Mouse (Mus musculus) skeletal muscle tissue, adult 2 months (tissue): ENCODE data around the gene Atp6v0e2.

Experiments
- DNase-seq: peaks from one replicate; pipeline ENCODE4 v3.0.0-alpha.2; 2012; ENCODE audit warnings: low read depth, low spot score

Gene Atp6v0e2

GRCm38 (mm10) chr6:48539860-48540259 is 2.4 kb downstream of the Atp6v0e2 start:
- no peak for DNase-seq

GRCm38 (mm10) chr6:48540721-48541120 is 3.3 kb downstream of the Atp6v0e2 start:
- DNase-seq, result no peak

DNA sequence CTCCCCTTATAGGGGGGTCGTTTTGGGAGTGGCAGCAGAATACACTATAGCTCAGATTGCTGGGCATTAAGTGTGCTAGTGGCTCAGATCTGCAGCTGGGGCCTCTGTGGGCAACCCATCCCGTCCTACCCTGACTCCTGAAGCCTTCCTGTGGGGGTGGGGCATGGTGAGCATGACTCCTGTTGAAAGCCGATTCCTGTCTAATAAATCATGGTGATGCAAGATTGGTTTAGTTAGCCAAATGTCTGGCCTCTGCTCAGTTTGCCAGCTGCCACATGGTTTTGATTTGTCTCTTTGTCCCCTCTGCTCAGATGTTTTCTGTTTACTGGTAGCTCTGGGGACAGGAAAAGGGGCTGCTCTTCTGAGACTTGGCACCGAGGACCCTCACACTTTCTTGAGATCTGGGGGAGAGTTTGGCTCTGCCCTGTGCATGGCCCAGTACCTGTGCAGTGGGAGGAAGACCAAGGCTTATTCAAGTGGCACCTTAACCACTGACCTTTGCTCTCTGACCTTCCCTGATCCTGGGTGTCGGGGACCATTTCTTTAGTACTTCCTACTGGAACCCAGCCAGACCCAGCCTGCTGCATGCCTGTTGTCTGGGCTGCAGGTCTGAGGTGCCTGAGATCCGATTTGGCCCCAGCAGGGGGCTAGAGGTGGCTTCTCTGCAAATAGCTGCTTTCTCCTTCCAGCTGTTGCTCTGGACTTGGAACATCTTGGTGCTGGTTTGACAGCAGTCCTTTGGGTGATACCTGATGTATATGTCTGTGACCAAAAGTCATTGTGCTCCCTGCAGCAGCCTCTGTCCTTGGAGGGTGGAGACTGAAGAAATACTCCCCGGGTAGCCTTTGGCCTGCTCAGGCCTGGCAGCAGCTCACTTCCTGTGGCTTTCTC is 4.4 kb downstream of the Atp6v0e2 start:
- peak; percentile 93 for DNase-seq

DNA sequence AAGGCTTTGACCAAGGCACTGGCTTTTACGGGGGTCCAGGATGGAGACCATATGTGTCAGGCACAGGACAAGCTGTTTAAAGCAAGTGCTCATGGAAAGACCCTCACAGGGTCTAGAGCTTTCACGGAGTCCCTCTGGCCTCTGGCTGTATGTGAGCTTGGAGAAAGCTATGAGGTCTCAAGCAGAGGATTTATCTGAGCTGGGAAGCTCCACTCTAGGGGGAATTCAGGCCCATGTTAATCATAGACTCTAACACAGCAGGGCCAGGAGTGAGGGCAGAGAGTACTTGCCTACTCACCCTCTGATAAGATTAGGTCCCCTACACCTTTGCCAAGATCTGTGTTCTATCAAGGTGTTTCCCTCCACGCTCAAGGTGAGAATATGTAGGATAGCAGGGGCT is 5.2 kb downstream of the Atp6v0e2 start:
- DNase-seq, result no peak

- no peak for DNase-seq
Observed at GRCm38 (mm10) chr6:48545251-48545650, 7.8 kb downstream of the Atp6v0e2 start.

DNA sequence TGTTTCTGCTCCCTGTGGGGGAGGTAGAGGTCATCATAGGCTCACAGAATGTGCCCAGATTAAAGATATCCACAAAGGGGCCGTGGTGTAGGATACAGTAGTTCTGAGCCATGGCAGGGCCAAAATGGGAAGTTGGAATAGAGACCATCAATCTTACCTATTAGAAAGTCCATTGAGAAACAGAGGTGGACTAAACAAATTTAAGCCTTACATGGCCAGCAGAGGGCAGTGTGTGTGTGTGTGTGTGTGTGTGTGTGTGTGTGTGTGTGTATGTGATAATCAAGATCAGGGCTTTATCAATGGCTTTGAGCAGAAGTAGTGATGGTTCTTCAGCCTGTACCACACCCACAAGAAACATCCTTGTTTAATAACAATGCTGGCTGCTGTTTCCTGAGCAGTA is 8.9 kb downstream of the Atp6v0e2 start:
- DNase-seq, result no peak

DNA sequence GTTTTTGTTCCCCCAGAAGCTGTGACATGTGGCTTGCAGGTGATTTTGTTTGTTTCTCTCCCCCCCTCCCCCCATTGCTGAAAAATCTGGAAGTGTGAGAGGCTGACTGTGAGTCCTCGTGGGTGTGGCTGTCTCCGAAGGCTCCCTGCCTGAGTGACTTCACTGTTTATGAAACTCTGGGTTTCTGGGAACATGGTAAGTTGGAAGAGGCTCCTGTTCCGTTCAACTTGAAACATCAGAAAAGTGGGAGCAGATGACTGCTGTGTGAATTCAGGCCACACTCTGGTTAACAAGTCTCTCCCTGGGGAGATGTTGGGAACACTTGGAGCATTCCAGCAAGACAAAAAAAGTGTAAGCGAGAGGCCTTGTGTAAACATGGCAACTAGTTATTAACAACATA is 9.4 kb downstream of the Atp6v0e2 start:
- DNase-seq, result peak; percentile 78

DNA sequence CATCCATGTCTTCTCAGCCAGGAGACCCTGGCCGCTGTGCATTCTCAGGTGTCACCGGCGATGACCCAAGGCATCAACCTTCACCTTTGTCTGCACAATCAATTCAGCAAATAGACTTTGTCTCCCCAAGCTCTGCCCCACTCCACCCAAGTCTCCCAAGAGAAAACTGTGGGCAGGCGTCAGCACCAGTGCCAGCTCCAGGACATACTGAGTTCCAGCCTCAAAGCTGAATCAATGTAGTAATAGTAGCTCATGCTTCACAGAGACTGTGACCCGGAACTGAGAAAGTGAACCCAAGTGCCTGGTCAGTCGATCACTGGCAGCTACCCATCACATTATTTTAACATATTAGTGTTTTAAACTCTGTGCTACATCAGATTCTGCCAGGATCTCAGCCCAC is 10.9 kb downstream of the Atp6v0e2 start:
- DNase-seq, result no peak

DNA sequence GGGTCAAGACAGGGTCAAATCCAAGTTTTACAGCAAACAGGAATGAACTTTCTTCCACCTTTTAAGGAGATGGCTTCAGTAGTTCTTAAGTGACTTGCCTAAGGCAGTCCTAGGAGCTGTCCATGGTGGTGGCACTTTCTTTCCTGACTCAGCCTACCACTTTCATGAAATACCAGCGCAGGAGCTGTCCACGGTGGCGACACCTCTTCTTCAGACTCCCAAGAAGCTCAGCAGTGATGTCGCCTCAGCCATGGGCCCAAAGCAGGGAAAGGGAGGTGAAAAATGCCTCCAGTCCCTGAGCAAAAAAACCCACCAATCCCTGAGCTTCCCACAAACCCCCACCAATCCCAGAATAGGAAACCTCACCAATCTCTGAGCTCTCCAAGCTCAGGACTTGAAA is 15.5 kb downstream of the Atp6v0e2 start:
- no peak for DNase-seq

GRCm38 (mm10) chr6:48553819-48554218 is 16.4 kb downstream of the Atp6v0e2 start:
- DNase-seq, result peak; percentile 94

- DNase-seq, result peak; percentile 99
Observed at GRCm38 (mm10) chr6:48554280-48555103, 17.1 kb downstream of the Atp6v0e2 start, which contains the start of gene Lrrc61. Lrrc61 (plus strand) TSS chr6:48554796.

DNA sequence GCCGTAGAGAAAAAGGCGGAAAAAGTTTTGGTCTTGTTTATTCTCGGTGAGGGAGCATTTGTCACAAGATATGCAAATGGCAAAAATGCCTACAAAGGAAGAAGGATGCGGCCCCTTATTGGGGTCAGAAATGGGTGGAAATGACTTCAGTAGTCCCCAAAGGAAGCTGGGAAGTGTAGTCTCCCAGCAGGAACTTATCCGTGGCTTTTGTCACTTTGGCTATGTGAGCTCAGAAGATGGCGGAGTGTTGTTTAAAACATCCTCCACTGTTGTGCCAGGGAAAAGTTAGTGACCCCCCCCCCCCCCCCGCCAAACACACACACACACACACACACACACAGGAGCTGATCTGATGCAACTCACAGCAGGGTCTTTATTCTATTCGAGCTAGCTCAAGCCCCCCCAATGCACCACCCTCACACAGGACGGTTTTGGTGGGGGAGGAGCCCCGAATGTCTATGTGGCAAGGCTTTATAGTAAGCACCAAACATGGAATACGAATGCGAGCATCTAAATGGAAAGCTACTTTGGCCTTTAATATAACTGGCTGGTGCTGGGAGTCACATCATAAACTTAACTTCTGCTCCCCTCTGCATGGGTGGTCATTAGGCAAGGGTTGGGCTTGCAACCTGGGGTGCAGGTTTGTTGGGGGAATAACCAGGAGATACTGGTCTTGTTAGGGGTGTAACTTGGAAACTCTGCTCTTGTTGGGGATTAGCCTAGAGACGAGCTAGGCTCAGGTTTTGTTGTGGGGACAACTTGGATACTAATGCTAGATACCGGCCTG is 17.9 kb downstream of the Atp6v0e2 start:
- DNase-seq, result peak; percentile 88

DNA sequence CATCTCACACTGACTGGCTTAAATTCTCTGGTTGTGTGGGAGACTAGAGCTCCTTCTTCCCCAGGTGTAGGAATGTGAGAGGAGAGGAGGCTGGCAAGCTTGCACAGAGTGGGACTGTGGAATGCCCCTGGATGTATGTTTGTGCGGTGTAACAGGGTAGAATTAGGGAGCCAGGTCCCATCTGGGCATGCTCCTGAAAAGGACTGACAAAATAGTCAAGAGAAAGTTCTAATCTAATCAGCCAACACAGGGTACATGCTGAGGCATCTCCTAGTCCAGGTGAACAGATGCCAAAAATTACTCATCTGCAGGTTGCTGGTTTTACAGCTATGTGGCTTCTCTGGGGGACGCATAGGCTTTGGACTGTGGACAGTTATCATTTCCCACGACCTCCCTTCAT is 18.5 kb downstream of the Atp6v0e2 start:
- no peak for DNase-seq

GRCm38 (mm10) chr6:48565693-48566310 is 28.4 kb downstream of the Atp6v0e2 start:
- no peak for DNase-seq

GRCm38 (mm10) chr6:48566312-48566711 is 28.9 kb downstream of the Atp6v0e2 start:
- no peak for DNase-seq

- peak; percentile 58 for DNase-seq
Observed at GRCm38 (mm10) chr6:48568036-48568984, 30.9 kb downstream of the Atp6v0e2 start.

- DNase-seq, result no peak
Observed at GRCm38 (mm10) chr6:48569065-48569807, 31.8 kb downstream of the Atp6v0e2 start.

DNA sequence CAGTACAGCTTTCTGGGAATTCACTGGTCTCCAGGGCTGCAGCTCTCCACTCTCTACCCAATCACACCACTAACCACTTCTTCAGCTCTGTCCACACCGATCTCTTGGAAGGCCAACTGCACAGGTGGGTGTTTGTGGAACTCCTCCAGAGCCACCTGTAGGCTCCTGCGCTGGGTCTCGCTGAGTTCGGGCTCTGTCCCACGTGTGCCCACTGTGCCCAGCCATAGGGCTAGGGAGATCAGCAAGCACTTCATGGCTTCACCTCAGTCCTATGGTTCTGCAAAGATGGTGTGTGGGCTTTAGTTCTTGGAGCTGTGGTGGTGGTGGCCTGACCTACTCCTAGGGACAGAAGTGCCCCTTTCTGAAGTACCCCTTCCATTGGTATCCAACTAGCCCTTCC is 34.6 kb downstream of the Atp6v0e2 start:
- DNase-seq, result no peak

GRCm38 (mm10) chr6:48572572-48573061 is 35.2 kb downstream of the Atp6v0e2 start, which contains the start of gene Rarres2:
Rarres2 (minus strand) TSS chr6:48572789.
- peak; percentile 84 for DNase-seq
